Mouse (Mus musculus): Measurements from ENCODE around the gene Extl2. TPM values are rescaled to one million over a fixed set of nuclear protein-coding genes. Genes with fewer than 3 reads are reported as not detected.

The Extl2 gene
- polyA plus RNA-seq, 2 experiments = 8.6 to 20.1 TPM

DNA sequence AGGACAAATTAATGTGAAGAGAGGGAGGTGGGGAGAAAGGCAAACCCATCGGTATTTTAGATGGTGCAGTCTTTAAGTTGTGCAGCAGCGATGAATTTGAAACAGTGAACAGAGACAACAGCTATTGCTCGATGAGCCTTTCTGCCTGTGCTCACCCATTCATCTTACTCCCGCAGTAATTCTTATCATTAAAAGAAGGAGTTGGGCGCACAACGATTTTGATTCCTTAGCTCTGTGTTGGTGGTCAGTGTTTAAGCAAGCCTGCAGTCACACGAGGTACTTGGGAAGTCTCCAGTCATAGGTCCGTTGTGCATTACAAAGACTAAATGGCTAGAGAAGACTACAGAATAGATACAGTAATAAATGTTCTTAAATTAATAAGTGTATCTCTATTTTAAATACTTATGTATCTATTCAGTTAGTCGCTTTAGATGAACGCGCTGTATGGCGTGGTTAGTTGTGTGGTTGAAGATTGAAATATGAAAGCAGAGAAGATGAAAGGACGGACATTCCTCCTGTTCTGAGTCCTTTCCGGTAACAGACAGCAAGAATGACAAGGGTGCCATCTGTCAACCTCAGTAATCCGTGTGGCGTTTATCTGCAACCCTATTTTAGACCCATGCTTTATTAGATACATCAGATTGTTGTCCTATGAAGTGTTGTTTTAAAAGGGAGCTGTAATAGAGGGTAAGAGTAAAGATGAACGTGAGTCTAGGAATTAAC lies 2.5 kb downstream of the Extl2 start:
- Histone ChIP-seq H3K27ac (replicated peaks; ENCODE audit: low read depth, low read length) (no peak overlapping the region), H3K36me3 (ENCODE audit: control insufficient read depth, insufficient read depth, low read length) (peaks cover 3% of the 10 kb centered on the region; the same call in 1 of the 2 replicates), H3K4me1 (ENCODE audit: control insufficient read depth, insufficient read depth, low read length) (no peaks in the 10 kb centered on the region), H3K9me3 (ENCODE audit: control insufficient read depth, low read length) (no peaks in the 10 kb centered on the region), H3K4me3 (replicated peaks; ENCODE audit: low read length) (no peak overlapping the region), H3K27me3 (ENCODE audit: control insufficient read depth, insufficient read depth, low read length) (no peaks in the 10 kb centered on the region), H3K4me2 (replicated peaks; ENCODE audit: low read depth, low read length, severe bottlenecking) (no peak overlapping the region), H3K9ac (ENCODE audit: low read depth, low read length, severe bottlenecking) (no peak overlapping the region)
- no peak for TF ChIP-seq POLR2A (IDR thresholded peaks at IDR 0.05; ENCODE audit: borderline replicate concordance, extremely low read depth, insufficient read depth, insufficient read length)
- 89% methylated on average over 17 of the region's 17 CpGs for WGBS
- DNase-seq (ENCODE audit: low spot score) (no peak), ATAC-seq (ENCODE audit: low FRiP score, low read depth) (no peak)

DNA sequence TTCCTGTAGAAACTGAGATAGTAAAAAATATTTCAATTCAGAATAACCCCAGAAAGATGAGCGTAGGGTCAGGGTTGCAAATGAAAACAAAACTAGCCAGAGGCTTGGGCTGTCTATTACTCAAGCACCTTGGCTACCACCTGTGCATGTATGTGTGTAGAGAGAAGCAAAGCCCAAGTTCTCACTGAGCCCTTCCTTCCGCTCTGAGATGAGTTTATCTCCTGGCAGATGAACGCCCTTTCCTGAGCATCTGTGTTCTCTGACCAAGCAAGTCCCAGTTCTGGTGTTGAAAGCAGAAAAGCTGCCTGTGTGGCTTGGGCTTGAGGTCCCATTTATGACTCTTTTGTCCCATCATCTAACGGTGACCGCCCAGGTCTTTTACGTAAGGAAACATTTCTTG lies 7.6 kb downstream of the Extl2 start:
- Histone ChIP-seq H3K9ac (ENCODE audit: low read depth, low read length, severe bottlenecking) (no peak overlapping the region), H3K27ac (replicated peaks; ENCODE audit: low read depth, low read length) (no peak overlapping the region), H3K36me3 (ENCODE audit: control insufficient read depth, insufficient read depth, low read length) (no peaks in the 10 kb centered on the region), H3K27me3 (ENCODE audit: control insufficient read depth, insufficient read depth, low read length) (no peaks in the 10 kb centered on the region), H3K4me3 (replicated peaks; ENCODE audit: low read length) (no peak overlapping the region), H3K4me1 (ENCODE audit: control insufficient read depth, insufficient read depth, low read length) (no peaks in the 10 kb centered on the region), H3K4me2 (replicated peaks; ENCODE audit: low read depth, low read length, severe bottlenecking) (no peak overlapping the region), H3K9me3 (ENCODE audit: control insufficient read depth, low read length) (no peaks in the 10 kb centered on the region)
- ATAC-seq (ENCODE audit: low FRiP score, low read depth) (no peak), DNase-seq (ENCODE audit: low spot score) (no peak)
- WGBS = 92% methylated on average over 6 of the region's 6 CpGs
- no peak for TF ChIP-seq POLR2A (IDR thresholded peaks at IDR 0.05; ENCODE audit: borderline replicate concordance, extremely low read depth, insufficient read depth, insufficient read length)

DNA sequence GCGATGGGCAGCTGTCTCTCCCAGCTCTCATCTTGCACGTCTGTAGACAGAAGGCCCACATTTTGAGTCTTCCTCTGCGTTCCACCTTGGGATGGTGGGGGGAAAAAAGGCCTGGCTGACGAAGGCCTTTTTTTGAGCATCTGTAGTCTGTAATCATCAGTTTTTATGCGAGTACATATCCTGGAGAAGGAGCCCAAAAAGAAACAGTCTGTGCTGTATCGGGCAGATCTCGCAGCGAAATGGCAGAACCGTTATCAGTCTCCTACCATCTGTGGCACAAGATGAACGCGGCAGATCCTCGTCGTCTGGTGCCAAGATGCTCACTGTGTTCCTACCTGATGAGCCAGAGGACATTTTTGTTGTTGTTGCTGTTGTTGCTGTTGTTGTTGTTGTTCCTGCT lies 8.9 kb downstream of the Extl2 start:
- TF ChIP-seq POLR2A (IDR thresholded peaks at IDR 0.05; ENCODE audit: borderline replicate concordance, extremely low read depth, insufficient read depth, insufficient read length) = no peak
- H3K9me3 ChIP-seq (ENCODE audit: control insufficient read depth, low read length) = no peaks in the 10 kb centered on the region
- no peak for DNase-seq (ENCODE audit: low spot score)
- 95% methylated on average over 13 of the region's 13 CpGs for WGBS
- no peaks in the 10 kb centered on the region for H3K27me3 ChIP-seq (ENCODE audit: control insufficient read depth, insufficient read depth, low read length)
- H3K36me3 ChIP-seq (ENCODE audit: control insufficient read depth, insufficient read depth, low read length) = no peaks in the 10 kb centered on the region
- ATAC-seq (ENCODE audit: low FRiP score, low read depth) = no peak
- H3K4me3 ChIP-seq (replicated peaks; ENCODE audit: low read length) = no peak overlapping the region
- H3K4me1 ChIP-seq (ENCODE audit: control insufficient read depth, insufficient read depth, low read length) = no peaks in the 10 kb centered on the region
- H3K9ac ChIP-seq (ENCODE audit: low read depth, low read length, severe bottlenecking) = no peak overlapping the region
- no peak overlapping the region for H3K4me2 ChIP-seq (replicated peaks; ENCODE audit: low read depth, low read length, severe bottlenecking)
- H3K27ac ChIP-seq (replicated peaks; ENCODE audit: low read depth, low read length) = no peak overlapping the region

DNA sequence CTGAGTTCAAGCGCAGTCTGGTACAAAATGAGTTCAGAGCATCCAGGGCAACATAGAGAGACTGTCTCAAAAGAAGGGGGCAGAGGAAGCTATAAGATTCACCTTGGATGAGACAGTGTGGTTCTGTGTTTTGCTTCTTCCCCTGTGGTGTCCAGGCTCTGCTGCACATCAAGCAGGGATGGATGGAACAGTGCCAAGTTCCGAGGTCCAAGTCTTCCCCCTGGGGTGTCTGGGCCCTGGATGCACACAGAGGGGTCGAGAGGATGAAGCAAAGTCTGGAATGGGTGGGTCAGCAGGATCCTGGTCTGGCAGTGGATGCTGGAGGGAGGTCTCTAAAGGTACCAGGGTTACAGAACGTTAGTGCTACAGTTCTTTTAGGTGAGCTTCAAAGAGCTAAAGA lies 11.3 kb downstream of the Extl2 start:
- Histone ChIP-seq H3K27ac (replicated peaks; ENCODE audit: low read depth, low read length) (no peak overlapping the region), H3K4me2 (replicated peaks; ENCODE audit: low read depth, low read length, severe bottlenecking) (no peak overlapping the region), H3K9me3 (ENCODE audit: control insufficient read depth, low read length) (no peaks in the 10 kb centered on the region), H3K36me3 (ENCODE audit: control insufficient read depth, insufficient read depth, low read length) (no peaks in the 10 kb centered on the region), H3K9ac (ENCODE audit: low read depth, low read length, severe bottlenecking) (no peak overlapping the region), H3K4me3 (replicated peaks; ENCODE audit: low read length) (no peak overlapping the region), H3K27me3 (ENCODE audit: control insufficient read depth, insufficient read depth, low read length) (no peaks in the 10 kb centered on the region), H3K4me1 (ENCODE audit: control insufficient read depth, insufficient read depth, low read length) (no peaks in the 10 kb centered on the region)
- no peak for DNase-seq (ENCODE audit: low spot score)
- WGBS = 76% methylated on average over 4 of the region's 4 CpGs
- no peak for TF ChIP-seq POLR2A (IDR thresholded peaks at IDR 0.05; ENCODE audit: borderline replicate concordance, extremely low read depth, insufficient read depth, insufficient read length)
- no peak for ATAC-seq (ENCODE audit: low FRiP score, low read depth)

DNA sequence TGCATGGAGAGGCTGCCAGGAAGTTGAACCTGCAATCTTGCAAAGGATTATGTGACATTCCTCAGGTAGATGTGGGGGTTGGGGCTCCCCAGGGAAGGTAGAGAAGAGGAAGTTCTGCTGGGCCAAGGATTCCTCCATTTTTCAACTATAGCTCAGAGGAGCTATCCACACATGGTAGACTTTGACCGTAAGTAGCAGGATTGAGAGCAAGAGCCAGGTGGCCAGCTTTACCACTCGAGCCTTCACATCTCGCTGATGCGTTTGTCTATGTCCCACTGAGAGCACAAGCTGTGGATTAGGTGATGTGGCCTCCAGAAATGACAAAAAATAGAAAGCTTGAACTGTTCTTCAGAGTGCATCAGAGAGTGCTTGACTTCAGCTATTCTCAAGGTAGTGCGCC lies 11.9 kb downstream of the Extl2 start:
- 0 out of 2 replicates have a peak, but pooled peaks cover 2% of the 10 kb centered on the region for H3K36me3 ChIP-seq (ENCODE audit: control insufficient read depth, insufficient read depth, low read length)
- H3K9ac ChIP-seq (ENCODE audit: low read depth, low read length, severe bottlenecking) = no peak overlapping the region
- H3K27ac ChIP-seq (replicated peaks; ENCODE audit: low read depth, low read length) = no peak overlapping the region
- no peak overlapping the region for H3K4me3 ChIP-seq (replicated peaks; ENCODE audit: low read length)
- H3K4me2 ChIP-seq (replicated peaks; ENCODE audit: low read depth, low read length, severe bottlenecking) = no peak overlapping the region
- no peaks in the 10 kb centered on the region for H3K9me3 ChIP-seq (ENCODE audit: control insufficient read depth, low read length)
- H3K4me1 ChIP-seq (ENCODE audit: control insufficient read depth, insufficient read depth, low read length) = no peaks in the 10 kb centered on the region
- DNase-seq (ENCODE audit: low spot score) = no peak
- WGBS = 88% methylated on average over 5 of the region's 5 CpGs
- no peaks in the 10 kb centered on the region for H3K27me3 ChIP-seq (ENCODE audit: control insufficient read depth, insufficient read depth, low read length)
- ATAC-seq (ENCODE audit: low FRiP score, low read depth) = no peak
- no peak for TF ChIP-seq POLR2A (IDR thresholded peaks at IDR 0.05; ENCODE audit: borderline replicate concordance, extremely low read depth, insufficient read depth, insufficient read length)
